Mouse (Mus musculus): ENCODE measurements at regions not wholly inside any gene's neighbourhood (a gene's known extent, or its start where the extent isn't known, plus 50 kb on each side); places are given as distances from the start of the nearest gene placed in this dataset.
A peak's percentile ranks its signal among the peaks of the same experiment; 100 is the strongest.

DNA sequence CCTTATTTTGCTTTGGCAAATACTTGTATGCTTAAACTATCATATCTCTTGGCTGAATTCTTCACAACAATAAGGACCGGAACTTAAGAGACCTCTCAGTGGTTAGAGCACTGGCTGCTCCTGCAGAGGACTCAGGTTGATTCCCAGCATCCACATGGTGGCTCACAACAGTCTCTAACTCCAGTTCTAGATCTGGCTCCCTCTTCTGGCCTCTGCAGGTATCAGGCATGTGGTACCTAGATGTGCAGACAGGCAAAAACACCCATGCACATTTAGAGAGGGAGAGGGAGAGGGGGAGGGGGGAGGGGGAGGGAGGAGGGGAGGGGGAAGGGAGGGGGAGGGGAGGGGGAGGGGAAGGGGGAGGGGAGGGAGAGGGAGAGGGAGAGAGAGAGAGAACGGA lies 80.0 kb upstream of the Sfswap start:
- DNase-seq (ENCODE audit: low spot score in 2 of 2): no peak

DNA sequence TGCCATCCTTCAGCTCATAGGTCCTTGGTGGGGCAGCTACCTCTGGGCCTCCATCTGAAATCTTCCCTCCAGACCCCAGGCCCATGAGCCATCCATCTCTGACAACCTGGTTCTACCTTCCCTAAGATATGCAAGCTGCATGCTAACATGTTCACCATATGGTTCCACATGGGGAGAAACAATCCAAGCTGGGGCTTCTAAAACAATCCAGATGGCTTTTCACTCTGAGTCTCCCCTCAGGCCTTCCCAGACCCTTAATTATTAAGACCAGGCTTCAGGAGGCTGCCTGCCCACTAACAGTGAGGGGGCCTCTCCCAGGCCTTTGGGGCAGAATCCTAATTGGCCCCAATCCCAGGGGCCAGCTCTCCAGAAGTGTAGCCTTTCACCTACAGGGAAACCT lies 71.1 kb upstream of the Sfswap start:
- no peak for DNase-seq (ENCODE audit: low spot score in 2 of 2)

DNA sequence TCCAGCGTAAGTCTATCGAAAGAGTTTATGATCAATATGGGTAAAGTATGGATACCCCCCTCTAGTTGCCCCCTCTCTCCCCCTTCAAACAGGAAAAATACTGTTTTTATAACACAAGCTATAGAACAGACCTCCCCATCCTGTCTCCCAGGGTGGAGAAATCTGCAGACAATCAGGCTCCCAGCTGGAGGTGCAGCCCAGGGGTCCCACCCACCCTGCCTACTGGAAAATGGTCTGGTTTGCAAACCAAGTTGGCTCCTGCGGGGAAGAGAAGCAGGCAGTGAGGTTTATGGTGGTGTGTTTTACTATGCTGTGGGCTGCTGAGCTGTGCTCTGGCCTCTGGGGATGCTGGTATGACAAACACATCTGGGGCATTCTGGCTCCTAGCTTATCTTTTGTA lies 70.7 kb upstream of the Sfswap start:
- no peak for DNase-seq (ENCODE audit: low spot score in 2 of 2)

- peak in 1 of 2 experiments; percentile 21 for DNase-seq (ENCODE audit: low spot score in 2 of 2)
These were observed 51.0 kb upstream of the Sfswap start for GRCm38 (mm10) chr5:129449931-129450573.
